Mouse (Mus musculus) heart, embryonic 10.5 days (tissue): ENCODE results near the gene Trim24. TPM values are rescaled to one million over a fixed set of nuclear protein-coding genes. Genes with fewer than 3 reads are reported as not detected.
"Not testable (repeated sequence)": the region's sequence is repeated elsewhere in the genome, so short reads cannot be mapped to it uniquely, and the experiment has no call there.

ENCODE experiments used
- DNase-seq: peaks from one replicate; pipeline ENCODE4 v3.0.0-alpha.2; 2017; ENCODE audit warnings: low spot score
- H3K27ac ChIP-seq: fragments of 300-500 bp; sonication (generic); 2 replicates; pipeline ENCODE4 v1.5.1; 2016; ENCODE audit warnings: mild to moderate bottlenecking
- H3K27me3 ChIP-seq: fragments of 300-500 bp; sonication (generic); 2 replicates; pipeline ENCODE4 v1.6.1; 2016; ENCODE audit warnings: mild to moderate bottlenecking; ENCODE audit not compliant: poor library complexity, insufficient read depth, severe bottlenecking
- H3K36me3 ChIP-seq: fragments of 300-500 bp; sonication (generic); 2 replicates; pipeline ENCODE4 v1.6.1; 2016; ENCODE audit warnings: mild to moderate bottlenecking, moderate library complexity
- H3K4me1 ChIP-seq: fragments of 300-500 bp; sonication (generic); 2 replicates; pipeline ENCODE4 v1.6.1; 2016; ENCODE audit warnings: mild to moderate bottlenecking
- H3K4me3 ChIP-seq: fragments of 300-500 bp; sonication (generic); 2 replicates; pipeline ENCODE4 v1.5.1; 2016; ENCODE audit warnings: mild to moderate bottlenecking, moderate library complexity
- H3K9me3 ChIP-seq: fragments of 300-500 bp; sonication (generic); 2 replicates; pipeline ENCODE4 v1.6.1; 2016; ENCODE audit warnings: mild to moderate bottlenecking, moderate library complexity
- WGBS: fragments of 180-500 bp; shearing (Covaris S2); methylation state at CpG from one replicate; pipeline ENCODE4 v1.1.7; 2016; 5-methylcytosine and 5-hydroxymethylcytosine counted together
- polyA plus RNA-seq: library from polyadenylated mRNA; unstranded; fragments of >200 nt; fragmentation: Nextera tagmentation; extraction: Ambion mirVana; gene quantifications from 2 replicates; pipeline ENCODE4 v1.2.1, GENCODE M21; 2016

Trim24 gene
- 10.2 and 15.4 TPM in 2 replicates for polyA plus RNA-seq

GRCm38 (mm10) chr6:37870245-37871136 is at the start of gene Trim24:
Gene Trim24 (plus strand): TSS chr6:37870811.
- WGBS = 2% methylated on average over 82 of the region's 89 CpGs
- peaks cover 22% of the 10 kb centered on the region for H3K9me3 ChIP-seq
- peak within 1 kb of the TSS; percentile 92 for H3K4me3 ChIP-seq

DNA sequence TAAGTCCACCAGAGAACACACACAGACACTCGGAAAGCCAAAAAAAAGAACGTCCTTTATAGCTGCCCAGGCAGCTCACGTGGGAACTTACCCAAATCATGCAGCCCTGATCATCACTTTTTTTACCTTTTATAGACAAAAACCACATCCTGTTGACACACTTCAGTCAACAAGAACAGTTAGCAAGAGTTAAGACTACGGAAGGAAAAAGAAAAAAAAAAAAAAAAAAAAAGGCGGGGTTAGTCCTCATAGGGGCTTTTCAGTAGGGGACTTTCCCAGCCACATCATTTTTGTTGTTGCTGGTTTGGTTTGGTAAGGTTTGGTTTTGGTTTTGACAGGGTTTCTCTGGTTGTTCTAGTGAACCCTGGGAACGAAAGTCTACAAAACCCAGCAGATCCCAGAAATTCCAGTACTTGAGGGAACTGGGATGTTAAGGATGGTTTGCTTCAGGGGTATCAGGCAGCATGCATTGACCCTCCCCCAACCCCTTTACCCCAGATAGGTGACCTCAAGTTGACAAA is 49.0 kb upstream of the Trim24 start:
- no peak for DNase-seq
- H3K27ac ChIP-seq = no peak overlapping the region
- no peaks in the 10 kb centered on the region for H3K9me3 ChIP-seq
- H3K36me3 ChIP-seq = no peaks in the 10 kb centered on the region
- H3K27me3 ChIP-seq = no peaks in the 10 kb centered on the region
- 78% methylated on average over 6 of the region's 6 CpGs for WGBS
- no peak overlapping the region for H3K4me3 ChIP-seq
- no peaks in the 10 kb centered on the region for H3K4me1 ChIP-seq

More at GRCm38 (mm10) chr6:37870245-37871136, at the start of gene Trim24:
- Histone ChIP-seq H3K36me3 (peaks cover 29% of the 10 kb centered on the region), H3K27me3 (no peaks in the 10 kb centered on the region), H3K4me1 (no peaks in the 10 kb centered on the region), H3K27ac (peak within 1 kb of the TSS; percentile 99)
- peak; percentile 99 for DNase-seq

DNA sequence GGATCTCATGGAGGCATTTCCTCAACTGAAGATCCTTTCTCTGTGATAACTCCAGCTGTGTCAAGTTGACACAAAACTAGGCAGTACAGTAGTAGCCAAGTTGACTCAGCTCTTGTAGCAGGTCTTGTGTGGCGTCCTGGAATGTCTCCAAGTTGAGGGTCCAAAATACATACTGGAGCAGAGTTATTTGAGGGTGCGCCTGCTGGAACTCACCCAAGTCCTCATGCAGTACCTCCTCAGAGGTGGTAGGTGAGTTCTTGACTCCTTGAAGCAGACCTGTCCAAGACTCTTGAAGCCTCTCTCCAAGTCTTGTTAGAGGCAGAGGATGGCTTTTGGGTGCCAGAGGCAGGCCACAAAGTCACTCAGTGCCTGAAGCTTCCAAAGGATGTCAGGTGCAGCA is 48.2 kb upstream of the Trim24 start:
- WGBS = 87% methylated on average over 2 of the region's 2 CpGs
- no peaks in the 10 kb centered on the region for H3K27me3 ChIP-seq
- no peak for DNase-seq
- no peaks in the 10 kb centered on the region for H3K4me1 ChIP-seq
- no peaks in the 10 kb centered on the region for H3K36me3 ChIP-seq
- no peaks in the 10 kb centered on the region for H3K9me3 ChIP-seq
- no peak overlapping the region for H3K27ac ChIP-seq
- no peak overlapping the region for H3K4me3 ChIP-seq

DNA sequence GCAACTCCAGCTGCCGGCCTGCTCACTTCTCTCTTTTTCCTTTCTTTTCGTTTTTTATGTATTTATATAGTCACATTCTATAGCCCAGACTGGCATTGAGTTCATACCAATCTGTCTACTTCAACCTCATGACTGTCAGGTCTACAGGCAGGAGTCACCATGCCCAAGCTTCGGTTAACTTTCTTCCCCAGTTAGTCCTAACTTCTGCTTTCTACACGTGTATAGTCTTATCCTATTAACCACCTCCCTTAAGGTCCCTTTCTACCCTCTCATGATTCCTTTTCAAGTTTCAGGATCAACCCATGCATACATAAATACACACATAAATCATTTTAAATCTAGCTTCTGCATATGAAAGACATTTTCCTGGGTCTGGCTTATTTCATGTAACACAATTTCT is 46.9 kb upstream of the Trim24 start:
- no peaks in the 10 kb centered on the region for H3K9me3 ChIP-seq
- H3K4me1 ChIP-seq = no peaks in the 10 kb centered on the region
- no peaks in the 10 kb centered on the region for H3K36me3 ChIP-seq
- WGBS = 81% methylated on average over 4 of the region's 4 CpGs
- no peak for DNase-seq
- no peaks in the 10 kb centered on the region for H3K27me3 ChIP-seq
- H3K27ac ChIP-seq = no peak overlapping the region
- no peak overlapping the region for H3K4me3 ChIP-seq

GRCm38 (mm10) chr6:37825331-37826115 is 45.1 kb upstream of the Trim24 start:
- not testable (repeated sequence) for H3K9me3 ChIP-seq, H3K36me3 ChIP-seq, DNase-seq, H3K27me3 ChIP-seq, H3K27ac ChIP-seq, H3K4me3 ChIP-seq, H3K4me1 ChIP-seq
- 81% methylated on average over 7 of the region's 7 CpGs for WGBS

DNA sequence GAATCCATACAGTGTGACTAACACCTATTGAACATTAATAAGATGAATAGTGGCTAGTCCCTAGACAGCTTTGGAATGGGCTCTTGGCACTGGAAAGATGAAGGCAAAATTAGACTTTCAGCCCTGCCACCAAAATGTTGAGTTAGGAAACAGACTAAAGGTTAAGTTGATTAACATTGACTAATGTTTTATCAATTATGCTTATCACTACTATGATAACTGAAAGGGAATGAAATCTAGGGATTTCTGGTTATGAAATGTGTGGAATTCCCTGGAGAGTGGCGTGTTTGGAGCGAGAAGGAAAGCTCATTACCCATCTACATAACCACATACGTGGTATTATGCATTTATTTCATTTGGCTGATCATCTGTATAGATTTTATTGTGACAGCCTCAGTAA is 41.7 kb upstream of the Trim24 start:
- H3K27me3 ChIP-seq = no peaks in the 10 kb centered on the region
- H3K27ac ChIP-seq = no peak overlapping the region
- H3K36me3 ChIP-seq = no peaks in the 10 kb centered on the region
- 84% methylated on average over 3 of the region's 3 CpGs for WGBS
- no peak for DNase-seq
- H3K4me3 ChIP-seq = no peak overlapping the region
- no peaks in the 10 kb centered on the region for H3K4me1 ChIP-seq
- no peaks in the 10 kb centered on the region for H3K9me3 ChIP-seq

- Histone ChIP-seq H3K4me3 (no peak overlapping the region), H3K36me3 (no peaks in the 10 kb centered on the region), H3K27ac (no peak overlapping the region), H3K27me3 (no peaks in the 10 kb centered on the region), H3K4me1 (no peaks in the 10 kb centered on the region), H3K9me3 (no peaks in the 10 kb centered on the region)
- DNase-seq = no peak
Observed at GRCm38 (mm10) chr6:37829631-37830030, 41.0 kb upstream of the Trim24 start.

DNA sequence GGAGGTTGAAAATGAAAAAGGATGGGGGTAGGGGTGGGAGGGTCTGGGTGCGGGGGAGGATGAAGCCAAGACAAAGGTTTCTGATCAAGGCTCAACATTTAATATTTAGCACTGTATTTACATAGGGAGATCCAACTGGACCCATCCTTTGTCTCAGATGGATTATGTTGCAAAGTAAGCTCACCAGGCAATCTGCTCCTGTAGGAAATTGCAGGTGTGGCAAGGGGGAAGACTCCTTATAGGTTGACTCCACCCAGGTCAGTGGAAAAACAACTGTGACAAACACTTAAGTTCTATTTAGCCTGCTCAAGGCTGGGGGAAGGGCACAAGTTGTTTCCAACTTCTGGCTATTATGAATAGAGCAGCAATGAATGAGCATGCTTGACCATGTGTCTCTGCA is 36.9 kb upstream of the Trim24 start:
- Histone ChIP-seq H3K4me1 (no peaks in the 10 kb centered on the region), H3K4me3 (no peak overlapping the region), H3K27ac (no peak overlapping the region), H3K36me3 (no peaks in the 10 kb centered on the region), H3K9me3 (no peaks in the 10 kb centered on the region), H3K27me3 (no peaks in the 10 kb centered on the region)
- no peak for DNase-seq
- 81% methylated on average over 1 of the region's 1 CpGs for WGBS

- H3K9me3 ChIP-seq, H3K4me3 ChIP-seq, H3K27me3 ChIP-seq, DNase-seq, H3K4me1 ChIP-seq, H3K27ac ChIP-seq, H3K36me3 ChIP-seq: not testable (repeated sequence)
- WGBS = 82% methylated on average over 2 of the region's 2 CpGs
Observed at GRCm38 (mm10) chr6:37836951-37837565, 33.6 kb upstream of the Trim24 start.

DNA sequence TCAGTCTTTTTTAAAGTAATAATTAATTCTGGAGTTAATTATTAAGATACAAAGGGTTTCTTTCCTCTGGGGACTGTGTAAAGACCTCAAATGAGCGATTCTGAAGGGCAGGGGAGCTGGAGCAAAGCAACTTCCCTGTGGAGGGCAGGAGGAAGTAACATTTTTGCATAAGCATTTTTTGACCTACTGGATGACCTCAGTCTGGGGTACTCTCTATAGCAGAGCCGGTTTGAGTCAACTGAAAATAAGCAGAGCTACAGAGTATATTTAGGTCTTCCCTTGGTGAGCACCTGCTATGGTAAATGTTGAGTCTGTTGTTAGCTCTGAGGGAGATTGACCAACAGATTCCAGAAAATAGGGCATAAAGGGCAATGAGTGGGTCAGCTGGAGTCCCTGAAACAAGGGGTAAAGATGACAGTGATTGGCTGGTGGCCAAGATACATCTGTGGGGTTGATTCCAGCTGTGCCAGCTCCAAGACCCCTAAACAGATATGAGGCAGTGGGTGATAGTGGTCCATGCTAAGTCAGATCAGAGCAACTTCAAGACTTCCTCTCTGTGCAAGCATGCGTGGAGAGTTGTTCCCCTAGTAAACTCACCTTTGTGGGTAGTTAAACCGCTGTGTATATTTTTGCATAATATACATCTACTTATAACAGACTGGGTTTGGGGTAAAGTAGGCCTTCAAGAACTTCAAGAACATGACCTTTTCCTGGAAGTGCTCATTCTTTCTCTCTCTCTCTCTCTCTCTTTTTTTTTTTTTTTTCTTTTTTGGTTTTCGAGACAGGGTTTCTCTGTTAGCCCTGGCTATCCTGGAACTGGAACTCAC is 27.6 kb upstream of the Trim24 start:
- H3K4me1 ChIP-seq = no peaks in the 10 kb centered on the region
- 80% methylated on average over 5 of the region's 5 CpGs for WGBS
- no peaks in the 10 kb centered on the region for H3K27me3 ChIP-seq
- DNase-seq = no peak
- no peak overlapping the region for H3K27ac ChIP-seq
- no peak overlapping the region for H3K4me3 ChIP-seq
- no peaks in the 10 kb centered on the region for H3K36me3 ChIP-seq
- H3K9me3 ChIP-seq = no peaks in the 10 kb centered on the region

- Histone ChIP-seq H3K4me1 (no peaks in the 10 kb centered on the region), H3K4me3 (no peak overlapping the region), H3K27me3 (no peaks in the 10 kb centered on the region), H3K9me3 (no peaks in the 10 kb centered on the region; the same call in 1 of the 2 replicates), H3K27ac (no peak overlapping the region), H3K36me3 (no peaks in the 10 kb centered on the region)
- 86% methylated on average over 8 of the region's 8 CpGs for WGBS
- no peak for DNase-seq
Observed at GRCm38 (mm10) chr6:37843647-37844273, 26.9 kb upstream of the Trim24 start.

GRCm38 (mm10) chr6:37844947-37845346 is 25.7 kb upstream of the Trim24 start:
- 62% methylated on average over 6 of the region's 6 CpGs for WGBS
- H3K27ac ChIP-seq, H3K36me3 ChIP-seq, H3K4me3 ChIP-seq, H3K4me1 ChIP-seq, H3K27me3 ChIP-seq, DNase-seq, H3K9me3 ChIP-seq: not testable (repeated sequence)
